Mouse (Mus musculus): Measurements from ENCODE around the gene Ophn1. TPM values are rescaled to one million over a fixed set of nuclear protein-coding genes. Genes with fewer than 3 reads are reported as not detected.
A peak's percentile ranks its signal among the peaks of the same experiment; 100 is the strongest.

The Ophn1 gene
- polyA plus RNA-seq, 1 experiment = 4.4 TPM

DNA sequence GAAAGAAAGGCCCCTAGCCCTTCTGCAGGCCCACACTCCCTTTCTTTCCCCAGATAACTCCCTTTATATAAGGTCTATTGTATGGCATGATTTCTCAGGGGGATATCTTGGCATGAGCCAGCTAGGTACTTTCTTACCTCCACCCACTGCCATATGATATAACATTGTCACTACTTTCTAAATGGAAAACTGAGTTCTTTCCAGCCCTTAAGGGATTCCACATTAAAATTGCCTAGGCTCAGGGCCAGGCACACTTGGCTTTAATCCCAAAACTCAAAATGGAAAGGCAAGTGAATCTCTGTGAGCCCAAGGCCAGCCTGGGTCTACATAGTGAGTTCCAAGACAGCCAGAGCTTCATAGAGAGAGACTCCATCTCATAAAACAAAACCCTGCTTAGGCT is 183.1 kb downstream of the Ophn1 start:
- no peak overlapping the region for H3K9ac ChIP-seq (ENCODE audit: low read depth, poor library complexity, severe bottlenecking)
- no peaks in the 10 kb centered on the region for H3K9me3 ChIP-seq (replicated peaks; ENCODE audit: control insufficient read depth, insufficient read depth, low read length, poor library complexity, severe bottlenecking)
- H3K27me3 ChIP-seq (ENCODE audit: control insufficient read depth, insufficient read depth, low read length, poor library complexity, severe bottlenecking) = no peaks in the 10 kb centered on the region
- TF ChIP-seq EP300 (IDR thresholded peaks at IDR 0.05; ENCODE audit: insufficient read depth, low read depth, low read length) = no peak
- TF ChIP-seq CTCF (IDR thresholded peaks at IDR 0.05; ENCODE audit: low read depth, low read length) = no peak
- no peak for TF ChIP-seq POLR2A (IDR thresholded peaks at IDR 0.05; ENCODE audit: insufficient read depth, low read length)
- no peaks in the 10 kb centered on the region for H3K4me1 ChIP-seq (ENCODE audit: control insufficient read depth, insufficient read depth, low read length)
- no peaks in the 10 kb centered on the region for H3K36me3 ChIP-seq (ENCODE audit: control insufficient read depth, insufficient read depth, low read length, poor library complexity, severe bottlenecking)
- H3K27ac ChIP-seq (ENCODE audit: insufficient read depth, low read length) = no peak overlapping the region
- H3K4me3 ChIP-seq (ENCODE audit: low read depth, low read length) = no peak overlapping the region

DNA sequence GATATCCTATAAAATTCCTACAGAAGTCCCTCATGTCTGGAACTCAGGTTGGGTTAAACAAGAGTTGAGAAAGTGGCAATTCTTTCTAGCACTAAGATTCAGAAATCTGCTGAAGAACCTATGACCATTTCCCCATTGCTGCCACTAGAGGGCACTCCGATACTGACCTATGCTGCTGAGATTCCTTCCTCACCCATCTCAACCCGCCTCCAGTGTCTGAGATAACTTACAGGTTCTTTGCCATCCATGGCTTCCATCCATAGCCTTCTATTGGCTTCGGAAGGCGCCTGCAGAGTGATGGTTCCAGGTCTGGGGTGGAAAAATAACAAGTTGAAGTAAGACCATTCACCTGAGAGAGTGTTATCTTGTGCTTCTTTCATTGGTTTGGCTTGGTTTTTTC is 189.2 kb downstream of the Ophn1 start:
- Histone ChIP-seq H3K4me3 (ENCODE audit: low read depth, low read length) (no peak overlapping the region), H3K9ac (ENCODE audit: low read depth, poor library complexity, severe bottlenecking) (no peak overlapping the region), H3K27ac (ENCODE audit: insufficient read depth, low read length) (no peak overlapping the region), H3K4me1 (ENCODE audit: control insufficient read depth, insufficient read depth, low read length) (no peaks in the 10 kb centered on the region), H3K9me3 (replicated peaks; ENCODE audit: control insufficient read depth, insufficient read depth, low read length, poor library complexity, severe bottlenecking) (no peaks in the 10 kb centered on the region), H3K36me3 (ENCODE audit: control insufficient read depth, insufficient read depth, low read length, poor library complexity, severe bottlenecking) (no peaks in the 10 kb centered on the region), H3K27me3 (ENCODE audit: control insufficient read depth, insufficient read depth, low read length, poor library complexity, severe bottlenecking) (no peaks in the 10 kb centered on the region)
- TF ChIP-seq CTCF (IDR thresholded peaks at IDR 0.05; ENCODE audit: low read depth, low read length) (peak; percentile 51), POLR2A (IDR thresholded peaks at IDR 0.05; ENCODE audit: insufficient read depth, low read length) (no peak), EP300 (IDR thresholded peaks at IDR 0.05; ENCODE audit: insufficient read depth, low read depth, low read length) (no peak)

- Histone ChIP-seq H3K9ac (ENCODE audit: low read depth, poor library complexity, severe bottlenecking) (no peak overlapping the region), H3K27ac (ENCODE audit: insufficient read depth, low read length) (no peak overlapping the region), H3K9me3 (replicated peaks; ENCODE audit: control insufficient read depth, insufficient read depth, low read length, poor library complexity, severe bottlenecking) (no peaks in the 10 kb centered on the region), H3K36me3 (ENCODE audit: control insufficient read depth, insufficient read depth, low read length, poor library complexity, severe bottlenecking) (no peaks in the 10 kb centered on the region), H3K27me3 (ENCODE audit: control insufficient read depth, insufficient read depth, low read length, poor library complexity, severe bottlenecking) (no peaks in the 10 kb centered on the region), H3K4me3 (ENCODE audit: low read depth, low read length) (no peak overlapping the region), H3K4me1 (ENCODE audit: control insufficient read depth, insufficient read depth, low read length) (no peaks in the 10 kb centered on the region)
- TF ChIP-seq POLR2A (IDR thresholded peaks at IDR 0.05; ENCODE audit: insufficient read depth, low read length) (no peak), EP300 (IDR thresholded peaks at IDR 0.05; ENCODE audit: insufficient read depth, low read depth, low read length) (no peak), CTCF (IDR thresholded peaks at IDR 0.05; ENCODE audit: low read depth, low read length) (no peak)
Observed at GRCm38 (mm10) chrX:98682603-98683002, 208.2 kb downstream of the Ophn1 start.

GRCm38 (mm10) chrX:98681281-98681680 is 209.5 kb downstream of the Ophn1 start:
- no peaks in the 10 kb centered on the region for H3K9me3 ChIP-seq (replicated peaks; ENCODE audit: control insufficient read depth, insufficient read depth, low read length, poor library complexity, severe bottlenecking)
- no peak overlapping the region for H3K9ac ChIP-seq (ENCODE audit: low read depth, poor library complexity, severe bottlenecking)
- H3K4me1 ChIP-seq (ENCODE audit: control insufficient read depth, insufficient read depth, low read length) = no peaks in the 10 kb centered on the region
- no peak overlapping the region for H3K4me3 ChIP-seq (ENCODE audit: low read depth, low read length)
- no peaks in the 10 kb centered on the region for H3K27me3 ChIP-seq (ENCODE audit: control insufficient read depth, insufficient read depth, low read length, poor library complexity, severe bottlenecking)
- H3K27ac ChIP-seq (ENCODE audit: insufficient read depth, low read length) = no peak overlapping the region
- TF ChIP-seq CTCF (IDR thresholded peaks at IDR 0.05; ENCODE audit: low read depth, low read length) (no peak), POLR2A (IDR thresholded peaks at IDR 0.05; ENCODE audit: insufficient read depth, low read length) (no peak), EP300 (IDR thresholded peaks at IDR 0.05; ENCODE audit: insufficient read depth, low read depth, low read length) (no peak)
- H3K36me3 ChIP-seq (ENCODE audit: control insufficient read depth, insufficient read depth, low read length, poor library complexity, severe bottlenecking) = no peaks in the 10 kb centered on the region

DNA sequence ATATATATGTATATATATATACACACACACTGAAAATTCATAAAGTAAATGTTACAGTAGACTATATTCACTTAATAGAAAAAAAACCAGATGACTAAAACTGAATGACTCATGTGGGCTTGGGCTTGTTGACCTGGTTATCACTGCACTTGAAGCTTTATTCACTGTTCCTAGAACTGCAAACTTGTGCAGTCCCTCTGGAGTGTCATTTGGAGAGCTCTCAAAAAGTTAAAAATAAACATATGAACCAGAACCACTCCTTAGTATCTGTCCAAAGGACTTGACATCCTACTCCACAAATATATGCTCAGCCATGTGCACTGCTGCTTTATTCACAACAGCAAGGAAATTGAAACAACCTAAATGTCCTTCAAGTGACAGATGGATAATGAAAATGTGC is 219.8 kb downstream of the Ophn1 start:
- no peaks in the 10 kb centered on the region for H3K9me3 ChIP-seq (replicated peaks; ENCODE audit: control insufficient read depth, insufficient read depth, low read length, poor library complexity, severe bottlenecking)
- H3K9ac ChIP-seq (ENCODE audit: low read depth, poor library complexity, severe bottlenecking) = no peak overlapping the region
- TF ChIP-seq EP300 (IDR thresholded peaks at IDR 0.05; ENCODE audit: insufficient read depth, low read depth, low read length) (no peak), POLR2A (IDR thresholded peaks at IDR 0.05; ENCODE audit: insufficient read depth, low read length) (no peak), CTCF (IDR thresholded peaks at IDR 0.05; ENCODE audit: low read depth, low read length) (no peak)
- no peak overlapping the region for H3K27ac ChIP-seq (ENCODE audit: insufficient read depth, low read length)
- no peaks in the 10 kb centered on the region for H3K27me3 ChIP-seq (ENCODE audit: control insufficient read depth, insufficient read depth, low read length, poor library complexity, severe bottlenecking)
- no peaks in the 10 kb centered on the region for H3K36me3 ChIP-seq (ENCODE audit: control insufficient read depth, insufficient read depth, low read length, poor library complexity, severe bottlenecking)
- no peak overlapping the region for H3K4me3 ChIP-seq (ENCODE audit: low read depth, low read length)
- H3K4me1 ChIP-seq (ENCODE audit: control insufficient read depth, insufficient read depth, low read length) = no peaks in the 10 kb centered on the region

- TF ChIP-seq EP300 (IDR thresholded peaks at IDR 0.05; ENCODE audit: insufficient read depth, low read depth, low read length) (no peak), POLR2A (IDR thresholded peaks at IDR 0.05; ENCODE audit: insufficient read depth, low read length) (no peak), CTCF (IDR thresholded peaks at IDR 0.05; ENCODE audit: low read depth, low read length) (no peak)
- H3K4me1 ChIP-seq (ENCODE audit: control insufficient read depth, insufficient read depth, low read length) = no peaks in the 10 kb centered on the region
- no peak overlapping the region for H3K4me3 ChIP-seq (ENCODE audit: low read depth, low read length)
- no peaks in the 10 kb centered on the region for H3K36me3 ChIP-seq (ENCODE audit: control insufficient read depth, insufficient read depth, low read length, poor library complexity, severe bottlenecking)
- no peaks in the 10 kb centered on the region for H3K9me3 ChIP-seq (replicated peaks; ENCODE audit: control insufficient read depth, insufficient read depth, low read length, poor library complexity, severe bottlenecking)
- no peak overlapping the region for H3K9ac ChIP-seq (ENCODE audit: low read depth, poor library complexity, severe bottlenecking)
- no peaks in the 10 kb centered on the region for H3K27me3 ChIP-seq (ENCODE audit: control insufficient read depth, insufficient read depth, low read length, poor library complexity, severe bottlenecking)
- H3K27ac ChIP-seq (ENCODE audit: insufficient read depth, low read length) = no peak overlapping the region
Observed at GRCm38 (mm10) chrX:98651431-98651830, 239.4 kb downstream of the Ophn1 start.

Data from ES-Bruce4 (cell line).